Mouse (Mus musculus) forebrain, embryonic 11.5 days (tissue): ENCODE measurements around the gene Acat2. TPM values are rescaled to one million over a fixed set of nuclear protein-coding genes. Genes with fewer than 3 reads are reported as not detected.
"Not testable (repeated sequence)": the region's sequence is repeated elsewhere in the genome, so short reads cannot be mapped to it uniquely, and the experiment has no call there.

Source experiments
- ATAC-seq: fragments of 200-750 bp; cut with Nextera tagmentation; replicated peaks from 2 replicates; pipeline ENCODE4 v1.8.0; 2017; ENCODE audit warnings: moderate TSS enrichment; ENCODE audit not compliant: low FRiP score
- DNase-seq: peaks from one replicate; pipeline ENCODE4 v3.0.0-alpha.2; 2017; ENCODE audit warnings: low spot score
- H3K27ac ChIP-seq: fragments of 300-500 bp; sonication (generic); 2 replicates; pipeline ENCODE4 v1.5.1; 2014; ENCODE audit warnings: low read depth, low read length
- H3K27me3 ChIP-seq: fragments of 300-500 bp; sonication (generic); 2 replicates; pipeline ENCODE4 v1.6.1; 2014; ENCODE audit warnings: mild to moderate bottlenecking, low read length, mixed read lengths; ENCODE audit not compliant: control insufficient read depth, insufficient read depth
- H3K36me3 ChIP-seq: fragments of 300-500 bp; sonication (generic); 2 replicates; pipeline ENCODE4 v1.6.1; 2014; ENCODE audit warnings: mild to moderate bottlenecking, low read length, moderate library complexity, mixed read lengths; ENCODE audit not compliant: control insufficient read depth, insufficient read depth
- H3K4me1 ChIP-seq: fragments of 300-500 bp; sonication (generic); replicated peaks from 2 replicates; pipeline ENCODE4 v1.6.1; 2014; ENCODE audit warnings: low read length, mixed read lengths; ENCODE audit not compliant: control insufficient read depth, insufficient read depth
- H3K4me2 ChIP-seq: fragments of 300-500 bp; sonication (generic); 2 replicates; pipeline ENCODE4 v1.6.1; 2014; ENCODE audit warnings: low read depth, mild to moderate bottlenecking, low read length, moderate library complexity, mixed read lengths; ENCODE audit not compliant: severe bottlenecking
- H3K4me3 ChIP-seq: fragments of 300-500 bp; sonication (generic); 2 replicates; pipeline ENCODE4 v1.5.1; 2014; ENCODE audit warnings: low read depth, low read length
- H3K9ac ChIP-seq: fragments of 300-500 bp; sonication (generic); 2 replicates; pipeline ENCODE4 v1.6.1; 2014; ENCODE audit warnings: low read length
- H3K9me3 ChIP-seq: fragments of 300-500 bp; sonication (generic); 2 replicates; pipeline ENCODE4 v1.6.1; 2016; ENCODE audit warnings: low read length, mixed read lengths; ENCODE audit not compliant: control insufficient read depth
- WGBS: fragments of 180-500 bp; shearing (Covaris S2); extraction: QIAGEN DNeasy Blood & Tissue Kit; methylation state at CpG from one replicate; pipeline ENCODE4 v1.1.7; 2014; 5-methylcytosine and 5-hydroxymethylcytosine counted together
- polyA plus RNA-seq: library from polyadenylated mRNA; unstranded; fragments of >200 nt; fragmentation: Nextera tagmentation; extraction: Ambion mirVana; gene quantifications from 2 replicates; pipeline ENCODE4 v1.2.1, GENCODE M21; 2014

Acat2 gene
- polyA plus RNA-seq, 1 experiment from 2014 or later: 324 TPM

GRCm38 (mm10) chr17:12942459-12943162 is 17.9 kb downstream of the Acat2 start:
- Histone ChIP-seq H3K9ac (no peak overlapping the region), H3K4me1 (no peaks in the 10 kb centered on the region; the same call in 1 of the 2 replicates), H3K36me3 (peaks cover 2% of the 10 kb centered on the region; the same call in 1 of the 2 replicates), H3K27me3 (no peaks in the 10 kb centered on the region), H3K4me2 (no peak overlapping the region), H3K27ac (no peak overlapping the region), H3K9me3 (no peaks in the 10 kb centered on the region), H3K4me3 (no peak overlapping the region)
- no peak for ATAC-seq
- 95% methylated on average over 6 of the region's 6 CpGs for WGBS
- no peak for DNase-seq

DNA sequence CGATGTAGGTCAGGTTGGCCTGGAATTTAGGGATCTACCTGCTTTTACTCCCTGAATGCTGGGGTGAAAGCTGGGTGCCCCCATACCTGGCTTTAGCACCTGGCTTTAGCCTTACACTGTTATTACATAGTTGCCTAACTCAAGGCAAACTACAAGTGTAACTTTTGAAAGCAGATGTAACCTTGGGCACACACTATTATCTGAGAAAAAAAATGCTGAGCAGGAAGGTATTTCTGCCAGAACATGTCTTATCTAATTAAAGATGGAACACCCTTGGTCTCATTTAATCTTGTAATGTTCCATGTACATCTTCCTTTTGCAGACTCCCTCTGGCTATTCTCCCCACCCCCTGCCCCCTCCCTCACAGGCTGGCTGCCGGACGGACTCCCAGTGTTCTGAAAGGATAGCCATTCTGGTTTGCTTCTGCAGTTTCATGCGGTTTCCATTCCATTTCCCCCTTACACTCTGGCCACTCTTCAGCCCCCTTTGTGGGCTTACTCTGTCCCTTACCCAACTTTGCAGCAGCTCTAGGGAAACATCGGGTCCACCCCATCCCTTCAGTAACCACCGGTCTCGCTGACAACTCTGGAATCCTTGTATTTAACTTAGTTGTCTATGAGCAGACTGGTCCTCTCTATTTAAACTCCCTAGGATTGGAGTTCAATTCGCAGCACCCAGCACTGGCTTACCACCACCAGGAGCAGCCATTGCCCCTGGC is 18.8 kb downstream of the Acat2 start:
- Histone ChIP-seq H3K27me3 (no peaks in the 10 kb centered on the region), H3K4me1 (no peaks in the 10 kb centered on the region; the same call in 1 of the 2 replicates), H3K4me3 (no peak overlapping the region), H3K4me2 (no peak overlapping the region), H3K36me3 (peaks cover 2% of the 10 kb centered on the region; the same call in 1 of the 2 replicates), H3K27ac (no peak overlapping the region), H3K9me3 (no peaks in the 10 kb centered on the region), H3K9ac (no peak overlapping the region)
- WGBS: 76% methylated on average over 8 of the region's 8 CpGs
- DNase-seq (no peak), ATAC-seq (no peak)

GRCm38 (mm10) chr17:12940151-12940805 is 20.3 kb downstream of the Acat2 start, which contains the start of gene Acat3:
Acat3 (minus strand) TSS chr17:12940600.
- H3K27ac ChIP-seq: no peak within 1 kb of the TSS
- H3K4me3 ChIP-seq: peak within 1 kb of the TSS; percentile 16; the same call in 1 of the 2 replicates
- H3K27me3 ChIP-seq: no peaks in the 10 kb centered on the region
- peak within 1 kb of the TSS; percentile 44 for H3K4me2 ChIP-seq
- H3K9me3 ChIP-seq: no peaks in the 10 kb centered on the region
- peaks cover 2% of the 10 kb centered on the region; the same call in 1 of the 2 replicates for H3K36me3 ChIP-seq
- DNase-seq: peak; percentile 62
- WGBS: 16% methylated on average over 27 of the region's 27 CpGs
- H3K4me1 ChIP-seq: peaks cover 3% of the 10 kb centered on the region; the same call in 1 of the 2 replicates
- peak within 1 kb of the TSS; percentile 3; the same call in 1 of the 2 replicates for H3K9ac ChIP-seq
- peak; percentile 63 for ATAC-seq

- not testable (repeated sequence) for H3K9me3 ChIP-seq, H3K27me3 ChIP-seq, H3K36me3 ChIP-seq, H3K27ac ChIP-seq, H3K4me1 ChIP-seq, H3K9ac ChIP-seq, DNase-seq
- Histone ChIP-seq H3K4me3 (peak overlapping the region; percentile 16; the same call in 1 of the 2 replicates), H3K4me2 (peak overlapping the region; percentile 44)
- 59% methylated on average over 2 of the region's 12 CpGs for WGBS
- ATAC-seq: peak; percentile 43
Observed at GRCm38 (mm10) chr17:12939377-12940148, 21.0 kb downstream of the Acat2 start.

DNA sequence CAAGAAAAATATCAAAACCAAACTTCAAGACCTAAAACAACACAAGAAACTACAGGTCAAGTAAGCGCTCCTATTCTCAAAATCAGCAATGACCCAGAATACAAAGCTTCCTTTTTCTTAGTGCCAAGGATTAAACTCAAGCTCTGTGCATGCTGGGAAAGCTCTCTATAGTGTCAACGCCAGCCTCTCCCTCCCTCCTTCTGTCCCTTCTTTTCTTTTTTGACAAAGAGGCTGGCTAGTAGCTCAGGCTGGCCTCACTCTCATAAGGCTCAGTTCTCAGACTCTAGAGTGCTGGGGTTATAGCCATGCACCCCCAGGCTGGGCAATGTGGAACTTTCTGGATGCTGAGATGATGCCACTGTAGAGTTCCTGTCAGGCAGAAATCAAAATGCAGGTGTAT is 22.5 kb downstream of the Acat2 start:
- H3K27ac ChIP-seq: no peak overlapping the region

GRCm38 (mm10) chr17:12937412-12937970 is 23.1 kb downstream of the Acat2 start:
- no peak for ATAC-seq
- no peak for DNase-seq
- H3K36me3 ChIP-seq: no peaks in the 10 kb centered on the region; the same call in 1 of the 2 replicates
- no peak overlapping the region for H3K4me2 ChIP-seq
- H3K9ac ChIP-seq: no peak overlapping the region
- no peak overlapping the region for H3K27ac ChIP-seq
- peaks cover 3% of the 10 kb centered on the region; the same call in 1 of the 2 replicates for H3K4me1 ChIP-seq
- H3K27me3 ChIP-seq: no peaks in the 10 kb centered on the region
- H3K9me3 ChIP-seq: no peaks in the 10 kb centered on the region
- 85% methylated on average over 2 of the region's 2 CpGs for WGBS
- no peak overlapping the region for H3K4me3 ChIP-seq

More for the DNA sequence above, 22.5 kb downstream of the Acat2 start:
- Histone ChIP-seq H3K4me2 (no peak overlapping the region), H3K27me3 (no peaks in the 10 kb centered on the region), H3K9me3 (no peaks in the 10 kb centered on the region), H3K4me1 (peaks cover 3% of the 10 kb centered on the region; the same call in 1 of the 2 replicates), H3K4me3 (no peak overlapping the region), H3K9ac (no peak overlapping the region), H3K36me3 (no peaks in the 10 kb centered on the region; the same call in 1 of the 2 replicates)
- DNase-seq (no peak), ATAC-seq (peak; percentile 31; the same call in 1 of the 2 replicates)
- WGBS: 23% methylated on average over 2 of the region's 2 CpGs

- Histone ChIP-seq H3K27me3 (no peaks in the 10 kb centered on the region), H3K9ac (no peak overlapping the region), H3K4me3 (no peak overlapping the region), H3K36me3 (no peaks in the 10 kb centered on the region), H3K27ac (no peak overlapping the region), H3K4me2 (no peak overlapping the region), H3K9me3 (no peaks in the 10 kb centered on the region), H3K4me1 (peaks cover 3% of the 10 kb centered on the region; the same call in 1 of the 2 replicates)
- WGBS: 25% methylated on average over 4 of the region's 4 CpGs
- no peak for DNase-seq
- ATAC-seq: 0 out of 2 replicates have a peak, but pooled peaks have one; percentile 6
Observed at GRCm38 (mm10) chr17:12935719-12936118, 24.8 kb downstream of the Acat2 start.
